Mouse (Mus musculus) embryonic facial prominence, embryonic 15.5 days (tissue): ENCODE measurements around the gene Eef1a1. TPM values are rescaled to one million over a fixed set of nuclear protein-coding genes. Genes with fewer than 3 reads are reported as not detected.

Source experiments
- ATAC-seq: fragments of 200-750 bp; cut with Nextera tagmentation; 2 replicates; pipeline ENCODE4 v1.8.0; 2017; ENCODE audit warnings: low read depth, moderate TSS enrichment; ENCODE audit not compliant: insufficient number of reproducible peaks, low FRiP score, low TSS enrichment
- H3K27ac ChIP-seq: fragments of 300-500 bp; sonication (generic); replicated peaks from 2 replicates; pipeline ENCODE4 v1.5.1; 2015; ENCODE audit warnings: mild to moderate bottlenecking, inconsistent platforms
- H3K27me3 ChIP-seq: fragments of 300-500 bp; sonication (generic); 2 replicates; pipeline ENCODE4 v1.6.1; 2015; ENCODE audit warnings: inconsistent platforms
- H3K36me3 ChIP-seq: fragments of 300-500 bp; sonication (generic); 2 replicates; pipeline ENCODE4 v1.6.1; 2015; ENCODE audit warnings: mild to moderate bottlenecking, inconsistent platforms
- H3K4me1 ChIP-seq: fragments of 300-500 bp; sonication (generic); 2 replicates; pipeline ENCODE4 v1.6.1; 2015; ENCODE audit warnings: inconsistent platforms
- H3K4me2 ChIP-seq: fragments of 300-500 bp; sonication (generic); replicated peaks from 2 replicates; pipeline ENCODE4 v1.6.1; 2015; ENCODE audit warnings: mild to moderate bottlenecking, inconsistent platforms
- H3K4me3 ChIP-seq: fragments of 300-500 bp; sonication (generic); replicated peaks from 2 replicates; pipeline ENCODE4 v1.5.1; 2015; ENCODE audit warnings: mild to moderate bottlenecking, inconsistent platforms
- H3K9ac ChIP-seq: fragments of 300-500 bp; sonication (generic); 2 replicates; pipeline ENCODE4 v1.6.1; 2015; ENCODE audit warnings: inconsistent platforms
- H3K9me3 ChIP-seq: fragments of 300-500 bp; sonication (generic); replicated peaks from 2 replicates; pipeline ENCODE4 v1.6.1; 2016; ENCODE audit warnings: inconsistent platforms
- WGBS: fragments of 180-500 bp; shearing (Covaris S2); methylation state at CpG from one replicate; pipeline ENCODE4 v1.1.7; 2015; 5-methylcytosine and 5-hydroxymethylcytosine counted together
- microRNA-seq: library from miRNA; unstranded; fragments of <30 nt; microRNA quantifications from one replicate; pipeline ENCODE4, GENCODE M21; 2016; ENCODE audit warnings: borderline number of aligned reads
- polyA plus RNA-seq: library from polyadenylated mRNA; unstranded; fragments of >200 nt; fragmentation: Nextera tagmentation; extraction: Ambion mirVana; gene quantifications from 2 replicates; pipeline ENCODE4 v1.2.1, GENCODE M21; 2015

Gene Eef1a1
- polyA plus RNA-seq, 1 experiment from 2014 or later, result 5,028 TPM

DNA sequence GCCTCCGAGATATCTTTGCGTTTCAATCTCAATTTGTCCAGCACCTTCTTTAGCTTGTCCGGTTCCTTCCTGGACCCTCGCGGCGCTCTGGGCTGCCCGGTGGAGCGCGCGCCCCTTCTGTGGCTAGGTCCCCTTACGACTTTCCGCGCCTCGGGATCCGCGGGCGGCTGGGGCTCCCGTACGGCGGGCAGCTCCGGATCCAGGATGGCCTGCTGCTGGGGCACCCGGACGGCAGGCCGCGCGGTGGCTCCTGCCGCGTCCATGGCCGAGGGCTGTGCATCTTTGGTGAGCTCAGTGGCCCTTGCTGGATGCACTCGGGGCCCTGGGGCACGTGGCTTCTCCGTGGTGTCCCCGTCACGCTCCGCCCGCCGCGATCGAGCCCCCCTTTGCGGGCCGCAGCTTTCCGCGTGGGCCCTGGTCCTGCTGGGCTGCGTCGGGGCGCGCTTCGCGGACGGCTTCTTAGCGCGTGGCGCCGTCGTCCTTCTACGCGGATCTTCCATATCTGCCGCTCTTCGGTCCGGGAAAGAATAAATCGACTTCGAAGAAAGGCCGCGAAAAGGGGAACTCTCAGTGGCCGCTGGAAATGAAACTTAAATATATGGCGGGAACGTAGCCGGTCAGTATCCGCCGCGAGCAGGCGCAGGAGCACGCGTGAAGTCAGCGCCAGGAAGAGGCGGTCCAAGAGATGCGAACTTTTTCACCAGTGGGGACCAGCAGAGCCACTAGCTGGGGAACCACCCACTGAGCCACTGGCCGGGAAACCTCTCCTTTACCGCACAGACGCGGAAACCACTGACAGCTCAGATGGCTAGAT is 46.2 kb downstream of the Eef1a1 start, which contains the start of gene Cgas:
Cgas (minus strand) TSS at position 659 of the 814 bp plus-strand sequence.
- Histone ChIP-seq H3K4me2 (peak within 1 kb of the TSS; percentile 93), H3K4me1 (peaks cover 23% of the 10 kb centered on the region), H3K9me3 (no peaks in the 10 kb centered on the region), H3K36me3 (no peaks in the 10 kb centered on the region), H3K9ac (peak within 1 kb of the TSS; percentile 35), H3K4me3 (peak within 1 kb of the TSS; percentile 53), H3K27me3 (peaks cover 56% of the 10 kb centered on the region), H3K27ac (no peak within 1 kb of the TSS)
- 0 out of 2 replicates have a peak, but pooled peaks have one; percentile 41 for ATAC-seq
- WGBS, result under 1% methylated on average over 81 of the region's 81 CpGs

DNA sequence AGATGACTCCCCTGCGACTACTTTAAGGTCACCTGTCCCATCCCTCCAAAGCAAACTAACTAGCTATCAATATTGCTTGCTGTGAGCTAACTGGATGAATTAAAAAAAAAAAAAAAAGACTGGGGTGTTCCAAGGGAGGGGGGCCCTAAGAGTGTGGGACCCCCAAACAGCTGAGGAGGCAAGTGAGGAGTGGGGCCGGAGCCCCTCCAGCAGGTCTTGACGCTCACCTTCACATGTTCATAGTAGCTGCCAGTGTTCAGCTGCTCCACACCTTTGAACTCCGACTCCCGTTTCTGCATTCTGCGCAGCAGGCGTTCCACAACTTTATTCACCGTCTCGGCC is 46.7 kb downstream of the Eef1a1 start:
- Histone ChIP-seq H3K4me1 (peaks cover 19% of the 10 kb centered on the region), H3K4me2 (peak overlapping the region; percentile 93), H3K9ac (peak overlapping the region; percentile 35), H3K36me3 (no peaks in the 10 kb centered on the region), H3K4me3 (peak overlapping the region; percentile 53), H3K27me3 (peaks cover 56% of the 10 kb centered on the region), H3K27ac (no peak overlapping the region), H3K9me3 (no peaks in the 10 kb centered on the region)
- WGBS, result 2% methylated on average over 9 of the region's 9 CpGs
- peak; percentile 60; the same call in 1 of the 2 replicates for ATAC-seq

DNA sequence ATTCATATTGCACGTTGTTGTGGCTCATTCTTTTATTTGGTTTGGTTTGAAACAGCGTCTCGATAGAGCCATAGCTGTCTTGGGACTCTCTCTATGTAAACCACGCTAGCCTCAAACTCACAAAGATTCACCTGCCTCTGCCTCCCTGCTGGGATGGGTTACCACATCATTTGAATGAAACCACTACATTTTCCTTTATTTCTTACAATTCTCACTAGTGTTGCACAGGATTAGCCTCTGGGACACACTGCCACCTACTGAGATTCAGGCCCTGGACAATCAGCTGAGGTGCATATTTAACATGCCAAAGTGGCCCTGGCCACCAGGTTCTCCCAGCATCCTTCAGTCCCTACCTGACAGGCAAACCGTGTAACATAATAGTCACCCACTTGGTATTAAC is 49.5 kb downstream of the Eef1a1 start:
- no peak overlapping the region for H3K4me2 ChIP-seq
- H3K4me1 ChIP-seq, result peaks cover 19% of the 10 kb centered on the region
- H3K27ac ChIP-seq, result no peak overlapping the region
- peaks cover 42% of the 10 kb centered on the region for H3K27me3 ChIP-seq
- H3K4me3 ChIP-seq, result no peak overlapping the region
- ATAC-seq, result no peak
- no peaks in the 10 kb centered on the region for H3K9me3 ChIP-seq
- H3K9ac ChIP-seq, result no peak overlapping the region
- no peaks in the 10 kb centered on the region for H3K36me3 ChIP-seq
- 60% methylated on average over 5 of the region's 5 CpGs for WGBS

DNA sequence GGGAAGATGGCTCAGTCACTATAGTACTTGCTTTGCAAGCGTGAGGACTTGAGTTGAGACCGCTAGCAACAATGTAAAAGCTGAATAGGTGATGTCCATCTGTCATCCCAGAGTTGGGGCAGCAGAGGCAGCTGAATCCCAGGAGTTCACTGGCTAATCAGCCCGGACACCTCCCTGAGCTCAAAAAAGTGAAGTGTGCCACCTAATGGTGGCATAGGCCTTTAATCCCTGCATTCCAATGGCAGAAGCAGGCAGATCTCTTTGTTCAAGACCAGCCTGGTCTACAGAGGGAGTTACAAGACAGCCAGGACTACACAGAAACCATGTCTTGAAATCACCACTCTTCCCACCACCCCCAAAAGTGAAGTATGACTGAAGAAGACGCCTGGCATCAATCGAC is 56.5 kb downstream of the Eef1a1 start:
- Histone ChIP-seq H3K9me3 (no peaks in the 10 kb centered on the region), H3K36me3 (no peaks in the 10 kb centered on the region), H3K9ac (no peak overlapping the region), H3K4me1 (no peaks in the 10 kb centered on the region), H3K27ac (no peak overlapping the region), H3K4me3 (no peak overlapping the region), H3K27me3 (no peaks in the 10 kb centered on the region), H3K4me2 (no peak overlapping the region)
- no peak for ATAC-seq
- WGBS, result 88% methylated on average over 5 of the region's 5 CpGs

DNA sequence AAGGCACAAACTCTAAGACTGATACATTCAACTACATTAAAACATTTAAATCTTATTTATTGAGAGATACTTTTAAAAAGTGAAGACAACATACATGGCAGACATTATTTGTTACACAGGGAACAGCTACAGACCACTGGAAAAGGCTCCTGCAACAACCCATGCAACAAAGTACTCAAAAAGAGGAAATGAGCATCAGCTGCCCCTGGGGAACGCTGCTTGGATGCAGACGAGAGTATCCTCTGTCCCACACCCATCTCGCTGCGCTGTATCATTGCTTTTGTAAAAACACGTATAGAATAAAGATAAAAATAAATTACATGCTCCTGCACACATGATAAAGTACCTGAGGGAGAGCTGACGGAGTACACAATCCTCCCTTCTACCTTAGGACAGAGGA is 58.5 kb downstream of the Eef1a1 start:
- Histone ChIP-seq H3K4me1 (no peaks in the 10 kb centered on the region), H3K36me3 (no peaks in the 10 kb centered on the region), H3K4me2 (no peak overlapping the region), H3K27me3 (no peaks in the 10 kb centered on the region), H3K9ac (no peak overlapping the region), H3K9me3 (no peaks in the 10 kb centered on the region), H3K27ac (no peak overlapping the region), H3K4me3 (no peak overlapping the region)
- 70% methylated on average over 6 of the region's 6 CpGs for WGBS
- ATAC-seq, result no peak

DNA sequence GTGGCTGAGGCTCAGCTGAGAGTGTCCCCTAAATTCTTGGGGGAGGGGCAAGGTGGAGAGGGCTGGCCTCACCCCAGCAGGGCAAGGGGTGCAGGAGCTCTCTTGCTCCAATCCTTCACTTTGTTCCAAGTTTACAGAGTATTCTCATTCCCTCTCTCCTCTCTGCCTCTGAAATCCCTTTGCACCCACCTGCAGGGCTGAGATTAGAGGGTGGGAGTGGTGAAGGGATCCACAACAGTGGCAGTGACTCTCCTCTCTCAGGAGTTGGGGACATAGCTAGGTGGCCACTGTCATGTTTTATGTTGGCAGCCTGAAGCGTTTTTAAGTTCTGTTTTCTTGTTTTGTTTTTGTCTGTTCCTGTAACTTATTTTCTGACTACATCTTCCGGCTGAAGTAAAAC is 59.4 kb downstream of the Eef1a1 start:
- Histone ChIP-seq H3K9me3 (no peaks in the 10 kb centered on the region), H3K4me2 (no peak overlapping the region), H3K4me3 (no peak overlapping the region), H3K4me1 (no peaks in the 10 kb centered on the region), H3K36me3 (no peaks in the 10 kb centered on the region), H3K27me3 (no peaks in the 10 kb centered on the region), H3K27ac (no peak overlapping the region), H3K9ac (no peak overlapping the region)
- WGBS, result 49% methylated on average over 2 of the region's 2 CpGs
- ATAC-seq, result no peak

DNA sequence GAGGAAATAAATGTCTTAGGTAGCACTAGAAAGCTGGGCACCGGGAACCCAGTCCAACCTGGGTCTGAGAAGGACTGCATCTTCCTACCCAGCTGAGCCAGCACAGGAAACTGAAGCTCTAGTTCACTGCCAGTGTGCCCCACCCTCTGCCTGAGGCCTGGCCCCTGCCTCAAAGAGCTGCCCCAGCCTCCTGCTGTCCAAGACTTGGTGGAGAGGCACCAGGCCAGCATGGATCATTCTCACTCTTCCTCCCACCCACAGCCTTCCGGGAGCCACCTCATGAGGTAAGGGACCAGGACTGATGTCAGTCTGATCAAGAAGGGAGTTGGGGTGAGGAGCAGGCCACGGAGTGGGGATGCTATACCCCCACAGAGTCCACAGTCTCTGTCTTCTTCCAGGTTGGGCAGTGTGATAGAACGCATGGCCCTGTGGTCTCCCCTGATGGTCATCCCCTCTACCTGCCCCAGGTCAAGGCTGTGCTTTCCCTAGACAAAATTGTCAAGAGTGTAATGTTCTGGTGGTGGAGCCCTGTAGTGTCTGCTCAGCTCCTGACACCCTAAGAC is 60.0 kb downstream of the Eef1a1 start:
- Histone ChIP-seq H3K36me3 (no peaks in the 10 kb centered on the region), H3K27me3 (no peaks in the 10 kb centered on the region), H3K9ac (no peak overlapping the region), H3K4me1 (no peaks in the 10 kb centered on the region), H3K4me2 (no peak overlapping the region), H3K9me3 (no peaks in the 10 kb centered on the region), H3K4me3 (no peak overlapping the region), H3K27ac (no peak overlapping the region)
- WGBS, result 87% methylated on average over 4 of the region's 4 CpGs
- no peak; the same call in 1 of the 2 replicates for ATAC-seq

Small RNA genes lying within 50 kb of the gene (microRNA-seq; reads per million reads assigned to microRNA genes)
- not detected for gene Gm26377

Other genes with a start within 250 kb of the Eef1a1 start
- gene Gm3776, start 232.0 kb downstream of the Eef1a1 start, polyA plus RNA-seq, result 5.2 and 8.8 TPM in 2 replicates
- 0.23 and 0.29 TPM in 2 replicates for gene Gm10639, start 199.2 kb downstream of the Eef1a1 start, polyA plus RNA-seq
- gene Omt2a, start 174.4 kb downstream of the Eef1a1 start, polyA plus RNA-seq, result not detected in 2 replicates
- not detected in 2 replicates for gene Omt2b, start 161.6 kb downstream of the Eef1a1 start, polyA plus RNA-seq
- gene Gsta2, start 133.4 kb downstream of the Eef1a1 start, polyA plus RNA-seq, result 10.6 and 13.5 TPM in 2 replicates
- gene Dppa5a, start 121.0 kb downstream of the Eef1a1 start, polyA plus RNA-seq, result 0.49 and 0.76 TPM in 2 replicates
- 2.0 and 2.2 TPM in 2 replicates for gene Ooep, start 110.4 kb downstream of the Eef1a1 start, polyA plus RNA-seq
- gene Ddx43, start 93.4 kb downstream of the Eef1a1 start, polyA plus RNA-seq, result 0.20 and 0.28 TPM in 2 replicates
- 2.5 and 3.3 TPM in 2 replicates for gene Cgas, start 45.9 kb downstream of the Eef1a1 start, polyA plus RNA-seq
- gene Mto1, start 40.9 kb downstream of the Eef1a1 start, polyA plus RNA-seq, result 21.2 and 23.6 TPM in 2 replicates
- gene Gm17324, start 40.4 kb downstream of the Eef1a1 start, polyA plus RNA-seq, result 0.88 and 1.1 TPM in 2 replicates
- 17.6 and 19.7 TPM in 2 replicates for gene Slc17a5, start 98.9 kb upstream of the Eef1a1 start, polyA plus RNA-seq
- gene Cd109, start 126.4 kb upstream of the Eef1a1 start, polyA plus RNA-seq, result 21.2 and 21.7 TPM in 2 replicates